Mouse (Mus musculus): ENCODE measurements around the gene Gata1. TPM values are rescaled to one million over a fixed set of nuclear protein-coding genes. Genes with fewer than 3 reads are reported as not detected.
"Not testable (repeated sequence)": the region's sequence is repeated elsewhere in the genome, so short reads cannot be mapped to it uniquely, and the experiment has no call there.

Gene Gata1
- 0.09 and 0.15 TPM in 2 replicates for polyA plus RNA-seq (2015; fragmentation: Nextera tagmentation; extraction: Ambion mirVana)

- H3K4me1 ChIP-seq, result no peaks in the 10 kb centered on the region
- H3K27ac ChIP-seq (replicated peaks), result no peak within 1 kb of the TSS
- no peaks in the 10 kb centered on the region for H3K27me3 ChIP-seq
- no peaks in the 10 kb centered on the region for H3K36me3 ChIP-seq
- no peaks in the 10 kb centered on the region for H3K9me3 ChIP-seq
- no peak within 1 kb of the TSS for H3K4me3 ChIP-seq
- ATAC-seq (replicated peaks), result no peak
- WGBS, result 90% methylated on average over 11 of the region's 11 CpGs
- H3K4me2 ChIP-seq (replicated peaks), result no peak within 1 kb of the TSS
- H3K9ac ChIP-seq (replicated peaks), result no peak within 1 kb of the TSS
These were observed at the start of gene Gata1 for GRCm38 (mm10) chrX:7977892-7978291. Gata1 (minus strand) TSS chrX:7978071.

GRCm38 (mm10) chrX:8026811-8027210 is 48.9 kb upstream of the Gata1 start:
- Histone ChIP-seq H3K9me3 (no peaks in the 10 kb centered on the region), H3K36me3 (no peaks in the 10 kb centered on the region), H3K27ac (replicated peaks) (no peak overlapping the region), H3K9ac (replicated peaks) (no peak overlapping the region), H3K4me2 (replicated peaks) (no peak overlapping the region), H3K4me3 (no peak overlapping the region), H3K27me3 (no peaks in the 10 kb centered on the region), H3K4me1 (no peaks in the 10 kb centered on the region)
- ATAC-seq (replicated peaks), result no peak
- 61% methylated on average over 4 of the region's 4 CpGs for WGBS

GRCm38 (mm10) chrX:8024795-8025194 is 46.9 kb upstream of the Gata1 start:
- no peaks in the 10 kb centered on the region for H3K4me1 ChIP-seq
- no peaks in the 10 kb centered on the region for H3K27me3 ChIP-seq
- H3K27ac ChIP-seq (replicated peaks), result no peak overlapping the region
- no peak overlapping the region for H3K4me2 ChIP-seq (replicated peaks)
- no peaks in the 10 kb centered on the region for H3K36me3 ChIP-seq
- ATAC-seq (replicated peaks), result no peak
- H3K9me3 ChIP-seq, result no peaks in the 10 kb centered on the region
- no peak overlapping the region for H3K9ac ChIP-seq (replicated peaks)
- 79% methylated on average over 2 of the region's 2 CpGs for WGBS
- H3K4me3 ChIP-seq, result no peak overlapping the region

- no peak overlapping the region for H3K27ac ChIP-seq (replicated peaks)
- H3K36me3 ChIP-seq, result no peaks in the 10 kb centered on the region
- H3K9ac ChIP-seq (replicated peaks), result no peak overlapping the region
- no peaks in the 10 kb centered on the region for H3K9me3 ChIP-seq
- H3K4me2 ChIP-seq (replicated peaks), result no peak overlapping the region
- no peak overlapping the region for H3K4me3 ChIP-seq
- H3K27me3 ChIP-seq, result no peaks in the 10 kb centered on the region
- H3K4me1 ChIP-seq, result no peaks in the 10 kb centered on the region
- no peak for ATAC-seq (replicated peaks)
- WGBS, result 64% methylated on average over 2 of the region's 2 CpGs
These were observed 42.4 kb upstream of the Gata1 start for GRCm38 (mm10) chrX:8020111-8020778.

GRCm38 (mm10) chrX:8018286-8018685 is 40.4 kb upstream of the Gata1 start, which contains the start of gene Glod5:
Glod5 (minus strand) TSS chrX:8018492.
- H3K36me3 ChIP-seq, result no peaks in the 10 kb centered on the region
- H3K9ac ChIP-seq (replicated peaks), result no peak within 1 kb of the TSS
- H3K4me1 ChIP-seq, result peaks cover under 1% of the 10 kb centered on the region; the same call in 1 of the 2 replicates
- 72% methylated on average over 2 of the region's 2 CpGs for WGBS
- no peaks in the 10 kb centered on the region for H3K27me3 ChIP-seq
- no peak within 1 kb of the TSS for H3K4me3 ChIP-seq
- no peak for ATAC-seq (replicated peaks)
- H3K4me2 ChIP-seq (replicated peaks), result no peak within 1 kb of the TSS
- no peak within 1 kb of the TSS for H3K27ac ChIP-seq (replicated peaks)
- no peaks in the 10 kb centered on the region for H3K9me3 ChIP-seq

- no peak for ATAC-seq (replicated peaks)
- WGBS, result 11% methylated on average over 5 of the region's 5 CpGs
- Histone ChIP-seq H3K27ac (replicated peaks) (no peak overlapping the region), H3K4me1 (peaks cover 3% of the 10 kb centered on the region; the same call in 1 of the 2 replicates), H3K9me3 (no peaks in the 10 kb centered on the region), H3K9ac (replicated peaks) (no peak overlapping the region), H3K4me3 (no peak overlapping the region), H3K4me2 (replicated peaks) (no peak overlapping the region), H3K36me3 (no peaks in the 10 kb centered on the region), H3K27me3 (no peaks in the 10 kb centered on the region)
These were observed 39.3 kb upstream of the Gata1 start for GRCm38 (mm10) chrX:8017142-8017541.

- not testable (repeated sequence) for H3K27me3 ChIP-seq; H3K9me3 ChIP-seq; H3K9ac ChIP-seq (replicated peaks); ATAC-seq (replicated peaks); H3K4me2 ChIP-seq (replicated peaks); H3K27ac ChIP-seq (replicated peaks); H3K36me3 ChIP-seq; H3K4me3 ChIP-seq; H3K4me1 ChIP-seq
- 34% methylated on average over 7 of the region's 7 CpGs for WGBS
These were observed 37.8 kb upstream of the Gata1 start for GRCm38 (mm10) chrX:8015675-8016074.

GRCm38 (mm10) chrX:8013569-8014314 is 35.9 kb upstream of the Gata1 start:
- H3K4me3 ChIP-seq, result no peak overlapping the region
- WGBS, result 18% methylated on average over 8 of the region's 8 CpGs
- H3K9me3 ChIP-seq, result no peaks in the 10 kb centered on the region
- no peak overlapping the region for H3K27ac ChIP-seq (replicated peaks)
- no peaks in the 10 kb centered on the region for H3K36me3 ChIP-seq
- H3K4me2 ChIP-seq (replicated peaks), result no peak overlapping the region
- H3K9ac ChIP-seq (replicated peaks), result no peak overlapping the region
- peaks cover 3% of the 10 kb centered on the region; the same call in 1 of the 2 replicates for H3K4me1 ChIP-seq
- no peaks in the 10 kb centered on the region for H3K27me3 ChIP-seq
- 0 out of 2 replicates have a peak, but pooled peaks have one; percentile 48 for ATAC-seq (replicated peaks)

GRCm38 (mm10) chrX:8013157-8013556 is 35.3 kb upstream of the Gata1 start:
- ATAC-seq (replicated peaks), result no peak
- Histone ChIP-seq H3K4me3 (no peak overlapping the region), H3K9me3 (no peaks in the 10 kb centered on the region), H3K36me3 (no peaks in the 10 kb centered on the region), H3K9ac (replicated peaks) (no peak overlapping the region), H3K4me2 (replicated peaks) (no peak overlapping the region), H3K4me1 (peaks cover 3% of the 10 kb centered on the region; the same call in 1 of the 2 replicates), H3K27ac (replicated peaks) (no peak overlapping the region), H3K27me3 (no peaks in the 10 kb centered on the region)
- WGBS, result 24% methylated on average over 2 of the region's 2 CpGs

- not testable (repeated sequence) for H3K27ac ChIP-seq (replicated peaks); H3K9me3 ChIP-seq; H3K9ac ChIP-seq (replicated peaks); ATAC-seq (replicated peaks); H3K4me2 ChIP-seq (replicated peaks); H3K36me3 ChIP-seq; H3K4me3 ChIP-seq; H3K27me3 ChIP-seq; H3K4me1 ChIP-seq
- 80% methylated on average over 4 of the region's 4 CpGs for WGBS
These were observed 31.5 kb upstream of the Gata1 start for GRCm38 (mm10) chrX:8009356-8009755.

- H3K4me3 ChIP-seq, result no peak overlapping the region
- no peaks in the 10 kb centered on the region for H3K36me3 ChIP-seq
- peaks cover 3% of the 10 kb centered on the region; the same call in 1 of the 2 replicates for H3K4me1 ChIP-seq
- H3K9me3 ChIP-seq, result no peaks in the 10 kb centered on the region
- WGBS, result 22% methylated on average over 5 of the region's 5 CpGs
- no peak overlapping the region for H3K27ac ChIP-seq (replicated peaks)
- H3K27me3 ChIP-seq, result no peaks in the 10 kb centered on the region
- H3K9ac ChIP-seq (replicated peaks), result no peak overlapping the region
- ATAC-seq (replicated peaks), result no peak
- H3K4me2 ChIP-seq (replicated peaks), result no peak overlapping the region
These were observed 30.7 kb upstream of the Gata1 start for GRCm38 (mm10) chrX:8008543-8008942.

GRCm38 (mm10) chrX:8002971-8003370 is 25.1 kb upstream of the Gata1 start:
- H3K4me1 ChIP-seq, result no peaks in the 10 kb centered on the region
- no peak overlapping the region for H3K4me3 ChIP-seq
- WGBS, result 66% methylated on average over 4 of the region's 4 CpGs
- H3K9ac ChIP-seq (replicated peaks), result no peak overlapping the region
- H3K27ac ChIP-seq (replicated peaks), result no peak overlapping the region
- no peak for ATAC-seq (replicated peaks)
- H3K9me3 ChIP-seq, result no peaks in the 10 kb centered on the region
- no peaks in the 10 kb centered on the region for H3K27me3 ChIP-seq
- no peaks in the 10 kb centered on the region for H3K36me3 ChIP-seq
- no peak overlapping the region for H3K4me2 ChIP-seq (replicated peaks)
